Mouse (Mus musculus): Measurements from ENCODE around the gene Snx20. TPM values are rescaled to one million over a fixed set of nuclear protein-coding genes. Genes with fewer than 3 reads are reported as not detected.

Gene Snx20
- total and polyA plus RNA-seq, 3 experiments, result 69.1 to 117 (median 93.1) TPM

DNA sequence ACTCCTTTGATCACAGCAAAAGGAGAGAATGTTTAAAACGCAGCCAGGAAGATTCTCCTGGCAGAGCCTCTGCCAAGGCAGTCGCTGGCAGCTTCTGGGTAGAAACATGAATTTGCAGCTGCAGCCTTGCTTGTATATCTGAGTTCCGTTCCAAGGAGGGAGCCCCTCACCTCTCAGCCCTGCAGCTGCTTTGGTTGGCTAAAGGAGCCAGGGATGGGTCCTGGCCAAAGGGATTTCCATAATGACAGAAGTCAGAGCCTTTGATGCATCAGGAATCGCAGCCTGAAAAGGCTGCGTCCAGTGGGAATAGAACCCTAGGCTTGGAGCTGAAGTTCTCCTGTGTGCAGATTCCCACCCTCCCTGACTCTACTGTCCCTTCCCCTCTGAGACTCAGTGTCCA, 20.9 kb downstream of the Snx20 start:
- Histone ChIP-seq H3K27ac (ENCODE audit: insufficient read depth, low read depth) (no peak overlapping the region), H3K36me3 (replicated peaks in 1 of 2; ENCODE audit: control insufficient read depth in 1 of 2, insufficient read depth in 1 of 2, low read length in 1 of 2) (no peaks in the 10 kb centered on the region), H3K79me2 (replicated peaks; ENCODE audit: control insufficient read depth, extremely low read depth, insufficient read depth, poor library complexity, severe bottlenecking) (no peaks in the 10 kb centered on the region), H3K27me3 (replicated peaks) (no peaks in the 10 kb centered on the region), H3K9me3 (replicated peaks; ENCODE audit: low read length) (no peaks in the 10 kb centered on the region), H3K4me2 (ENCODE audit: insufficient read depth, low read depth, poor library complexity, severe bottlenecking) (no peak overlapping the region), H3K9ac (ENCODE audit: insufficient read depth, low read depth) (no peak overlapping the region), H3K4me1 (ENCODE audit: control insufficient read depth in 1 of 2, insufficient read depth in 2 of 2) (peaks cover 4 to 10% of the 10 kb centered on the region in 2 experiments; a peak in 3 of 4 replicates), H3K4me3 (replicated peaks in 1 of 3; ENCODE audit: low read depth in 2 of 3, low read length in 2 of 3, poor library complexity in 1 of 3) (no peak overlapping the region)
- in situ Hi-C loops (cut with MboI; ENCODE audit: low pct_ligation_motif_present, low pct_unique_long_range_greater_than_20kb, low sequenced_read_pairs), result loop anchor here (5.0 to 25.0 kb wide), 2 partner anchors 83 to 353 kb away; partner anchors contain the start of gene Adcy7
- dilution Hi-C loops (cut with MboI; ENCODE audit: extremely low pct_ligation_motif_present, extremely low pct_unique_long_range_greater_than_20kb, low sequenced_read_pairs), result no loop called here
- DNase-seq (ENCODE audit: extremely low read depth), result no peak
- TF ChIP-seq MXI1 (IDR thresholded peaks at IDR 0.05; ENCODE audit: low read depth, low read length) (no peak), JUND (conservative IDR thresholded peaks at IDR 0.05; ENCODE audit: low read depth, low read length) (no peak), MYC (IDR thresholded peaks at IDR 0.05; ENCODE audit: low read depth, low read length) (no peak), CHD1 (IDR thresholded peaks at IDR 0.05; ENCODE audit: low read depth, low read length) (no peak), SMC3 (IDR thresholded peaks at IDR 0.05; ENCODE audit: low read depth, low read length) (no peak), MAX (IDR thresholded peaks at IDR 0.05; ENCODE audit: low read length) (no peak), GABPA (IDR thresholded peaks at IDR 0.05; ENCODE audit: insufficient replicate concordance, low read depth, low read length) (no peak), PAX5 (IDR thresholded peaks at IDR 0.05; ENCODE audit: low read length) (no peak), MAFK (IDR thresholded peaks at IDR 0.05; ENCODE audit: insufficient replicate concordance, low read length) (no peak), KAT2A (IDR thresholded peaks at IDR 0.05; ENCODE audit: insufficient replicate concordance, low read length) (no peak), JUN (IDR thresholded peaks at IDR 0.05; ENCODE audit: insufficient read depth, low read depth, low read length) (no peak)

DNA sequence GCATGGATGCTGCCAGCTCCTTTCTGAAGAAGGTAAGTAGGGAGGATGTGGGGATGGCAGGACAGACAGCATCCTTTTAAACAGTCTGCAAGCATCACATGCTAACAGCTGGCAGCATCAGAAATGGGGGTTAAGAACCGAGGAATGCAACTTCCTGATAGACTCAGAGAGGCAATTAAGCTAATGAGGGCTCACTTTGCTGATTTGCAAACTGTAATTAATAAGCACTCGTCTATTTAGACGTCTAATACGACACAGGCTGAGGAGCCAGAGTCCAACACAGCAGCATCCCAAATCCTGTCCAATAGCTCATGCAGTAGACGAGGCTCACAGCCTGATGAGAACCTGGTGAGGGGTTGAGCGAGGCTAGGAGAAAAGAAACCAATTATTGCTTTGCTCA, 25.7 kb downstream of the Snx20 start:
- peaks cover 2 to 23% of the 10 kb centered on the region in 2 experiments; a peak in 2 of 4 replicates for H3K4me1 ChIP-seq (ENCODE audit: control insufficient read depth in 1 of 2, insufficient read depth in 2 of 2)
- no peaks in the 10 kb centered on the region for H3K36me3 ChIP-seq (replicated peaks in 1 of 2; ENCODE audit: control insufficient read depth in 1 of 2, insufficient read depth in 1 of 2, low read length in 1 of 2)
- in situ Hi-C loops (cut with MboI; ENCODE audit: low pct_ligation_motif_present, low pct_unique_long_range_greater_than_20kb, low sequenced_read_pairs), result loop anchor here (5.0 to 25.0 kb wide), 2 partner anchors 78 to 348 kb away; partner anchors contain the start of gene Adcy7
- H3K27ac ChIP-seq (ENCODE audit: insufficient read depth, low read depth), result no peak overlapping the region
- no peak for DNase-seq (ENCODE audit: extremely low read depth)
- H3K4me3 ChIP-seq (replicated peaks in 1 of 3; ENCODE audit: low read depth in 2 of 3, low read length in 2 of 3, poor library complexity in 1 of 3), result no peak overlapping the region
- H3K27me3 ChIP-seq (replicated peaks), result no peaks in the 10 kb centered on the region
- dilution Hi-C loops (cut with MboI; ENCODE audit: extremely low pct_ligation_motif_present, extremely low pct_unique_long_range_greater_than_20kb, low sequenced_read_pairs), result no loop called here
- H3K9ac ChIP-seq (ENCODE audit: insufficient read depth, low read depth), result no peak overlapping the region
- H3K9me3 ChIP-seq (replicated peaks; ENCODE audit: low read length), result no peaks in the 10 kb centered on the region
- no peaks in the 10 kb centered on the region for H3K79me2 ChIP-seq (replicated peaks; ENCODE audit: control insufficient read depth, extremely low read depth, insufficient read depth, poor library complexity, severe bottlenecking)
- no peak overlapping the region for H3K4me2 ChIP-seq (ENCODE audit: insufficient read depth, low read depth, poor library complexity, severe bottlenecking)
- TF ChIP-seq UBTF (IDR thresholded peaks at IDR 0.05; ENCODE audit: low read depth, low read length) (no peak), CHD1 (IDR thresholded peaks at IDR 0.05; ENCODE audit: low read depth, low read length) (no peak), SMC3 (IDR thresholded peaks at IDR 0.05; ENCODE audit: low read depth, low read length) (no peak), ZMIZ1 (IDR thresholded peaks at IDR 0.05; ENCODE audit: low read depth, low read length) (no peak), ZKSCAN1 (IDR thresholded peaks at IDR 0.05; ENCODE audit: borderline replicate concordance, low read depth, low read length) (no peak), IRF4 (IDR thresholded peaks at IDR 0.05; ENCODE audit: low read depth, low read length) (no peak), E2F4 (IDR thresholded peaks at IDR 0.05; ENCODE audit: insufficient replicate concordance, low read depth, low read length) (no peak), MAFK (IDR thresholded peaks at IDR 0.05; ENCODE audit: insufficient replicate concordance, low read length) (no peak), USF1 (IDR thresholded peaks at IDR 0.05; ENCODE audit: low read depth, low read length) (no peak), TCF12 (IDR thresholded peaks at IDR 0.05; ENCODE audit: low read depth, low read length) (no peak), MYC (IDR thresholded peaks at IDR 0.05; ENCODE audit: low read depth, low read length) (no peak), USF2 (conservative IDR thresholded peaks at IDR 0.05; ENCODE audit: low read depth, low read length) (no peak), ETS1 (conservative IDR thresholded peaks at IDR 0.05; ENCODE audit: low read depth, low read length) (no peak), MAZ (IDR thresholded peaks at IDR 0.05; ENCODE audit: low read depth, low read length) (no peak), MEF2A (IDR thresholded peaks at IDR 0.05; ENCODE audit: borderline replicate concordance, low read depth, low read length) (no peak)
